Mouse (Mus musculus) 3T3-L1 (cell line): ENCODE data around the gene Trem1.

Experiments
- DNase-seq: peaks from one replicate; pipeline ENCODE4 v3.0.0-alpha.2; 2015; ENCODE audit warnings: low read depth, low spot score

Trem1 gene

GRCm38 (mm10) chr17:48232518-48232917, at the start of gene Trem1:
Trem1 (plus strand) TSS chr17:48232768.
- DNase-seq: no peak

GRCm38 (mm10) chr17:48185252-48185651, 47.3 kb upstream of the Trem1 start:
- DNase-seq: peak; percentile 50

- DNase-seq: no peak
Measured at GRCm38 (mm10) chr17:48192366-48192765, 40.2 kb upstream of the Trem1 start.

GRCm38 (mm10) chr17:48203086-48203485, 29.5 kb upstream of the Trem1 start:
- DNase-seq: no peak

GRCm38 (mm10) chr17:48212596-48212995, 20.0 kb upstream of the Trem1 start:
- no peak for DNase-seq

GRCm38 (mm10) chr17:48213511-48213910, 19.1 kb upstream of the Trem1 start:
- DNase-seq: no peak

- no peak for DNase-seq
Measured at GRCm38 (mm10) chr17:48215429-48215828, 17.1 kb upstream of the Trem1 start.

GRCm38 (mm10) chr17:48230680-48231079, 1.9 kb upstream of the Trem1 start:
- no peak for DNase-seq

GRCm38 (mm10) chr17:48233789-48234188, 1.2 kb downstream of the Trem1 start:
- DNase-seq: no peak

- no peak for DNase-seq
Measured at GRCm38 (mm10) chr17:48234550-48234949, 2.0 kb downstream of the Trem1 start.

GRCm38 (mm10) chr17:48235773-48236370, 3.3 kb downstream of the Trem1 start:
- no peak for DNase-seq

- no peak for DNase-seq
Measured at GRCm38 (mm10) chr17:48237621-48238020, 5.1 kb downstream of the Trem1 start.

- DNase-seq: no peak
Measured at GRCm38 (mm10) chr17:48247221-48247928, 14.8 kb downstream of the Trem1 start, which contains the start of gene Trem3. Trem3 (plus strand) TSS chr17:48247777.

- DNase-seq: peak; percentile 15
Measured at GRCm38 (mm10) chr17:48249039-48249438, 16.5 kb downstream of the Trem1 start.

GRCm38 (mm10) chr17:48249501-48249900, 16.9 kb downstream of the Trem1 start:
- peak; percentile 20 for DNase-seq

- no peak for DNase-seq
Measured at GRCm38 (mm10) chr17:48250631-48251030, 18.1 kb downstream of the Trem1 start.

- DNase-seq: no peak
Measured at GRCm38 (mm10) chr17:48256575-48256974, 24.0 kb downstream of the Trem1 start.

- no peak for DNase-seq
Measured at GRCm38 (mm10) chr17:48261868-48262267, 29.3 kb downstream of the Trem1 start.

GRCm38 (mm10) chr17:48263741-48264362, 31.3 kb downstream of the Trem1 start, which contains the start of gene Treml4:
Treml4 (plus strand) TSS chr17:48264295.
- DNase-seq: no peak

GRCm38 (mm10) chr17:48264662-48265061, 32.1 kb downstream of the Trem1 start:
- peak; percentile 42 for DNase-seq

- DNase-seq: no peak
Measured at GRCm38 (mm10) chr17:48266138-48266537, 33.6 kb downstream of the Trem1 start.

- no peak for DNase-seq
Measured at GRCm38 (mm10) chr17:48266610-48267304, 34.2 kb downstream of the Trem1 start.
